Comparison of ENCODE assay signal across 25 mouse cellular contexts in genomic region chr4:40102996-40103395, GRCm38 (mm10).
"Had no signal": no experiment of that assay in that cellular context is flagged by ENCODE, and none has a peak within 500 bp of the region (broad histone marks: within the 10 kb centered on the region; RNA-seq: fewer than 3 reads in every experiment).

No protein-coding gene starts in this region.

- H3K4me2 ChIP-seq: limb, embryonic 13.5 days; liver, embryonic 12.5 days; liver, embryonic 15.5 days; lung, embryonic 15.5 days; midbrain, embryonic 13.5 days; neural tube, embryonic 13.5 days had no signal

- H3K27me3 ChIP-seq: limb, embryonic 13.5 days; liver, embryonic 12.5 days; liver, embryonic 15.5 days; lung, embryonic 15.5 days; megakaryocyte, embryonic 14.5 days; midbrain, embryonic 13.5 days; neural tube, embryonic 13.5 days had no signal

- ATAC-seq: intestine, postnatal 0 days; liver, embryonic 12.5 days; midbrain, embryonic 13.5 days; midbrain, embryonic 16.5 days had no signal

- H3K9ac ChIP-seq: limb, embryonic 13.5 days; liver, embryonic 12.5 days; liver, embryonic 15.5 days; lung, embryonic 15.5 days; midbrain, embryonic 13.5 days; neural tube, embryonic 13.5 days had no signal

- DNase-seq: kidney, adult 2 months; kidney, postnatal 25 days; layer of hippocampus, adult 9-11 months; liver; lung, adult 18-20 months; lung, postnatal 10 days; lung, postnatal 36 days; retina, postnatal 1 day; thymus, adult 2 months; thymus, postnatal 14 days; thymus, postnatal 4 days had no signal

- H3K4me3 ChIP-seq: layer of hippocampus, adult 2 months; limb, embryonic 10.5 days; limb, embryonic 13.5 days; liver, embryonic 12.5 days; liver, embryonic 15.5 days; lung, embryonic 15.5 days; megakaryocyte, embryonic 14.5 days; midbrain, embryonic 10.5 days; midbrain, embryonic 13.5 days; myocyte; neural tube, embryonic 13.5 days had no signal

- H3K4me1 ChIP-seq: limb, embryonic 10.5 days; limb, embryonic 13.5 days; liver, embryonic 12.5 days; liver, embryonic 15.5 days; lung, embryonic 15.5 days; megakaryocyte, embryonic 14.5 days; midbrain, embryonic 13.5 days; neural tube, embryonic 13.5 days had no signal

- H3K36me3 ChIP-seq: limb, embryonic 10.5 days; limb, embryonic 13.5 days; liver, embryonic 12.5 days; liver, embryonic 15.5 days; lung, embryonic 15.5 days; midbrain, embryonic 10.5 days; midbrain, embryonic 13.5 days; neural tube, embryonic 13.5 days had no signal

- H3K27ac ChIP-seq: kidney, postnatal 0 days; layer of hippocampus, adult 2 months; limb, embryonic 10.5 days; limb, embryonic 13.5 days; liver, embryonic 12.5 days; liver, embryonic 15.5 days; lung, embryonic 15.5 days; midbrain, embryonic 10.5 days; midbrain, embryonic 13.5 days; neural tube, embryonic 13.5 days had no signal

- H3K9me3 ChIP-seq: limb, embryonic 10.5 days; limb, embryonic 13.5 days; liver, embryonic 12.5 days; liver, embryonic 15.5 days; lung, embryonic 15.5 days; midbrain, embryonic 10.5 days; midbrain, embryonic 13.5 days; neural tube, embryonic 13.5 days had no signal
